Mouse (Mus musculus): ENCODE measurements around the gene Scamp2.

GRCm38 (mm10) chr9:57604875-57605274, 44.1 kb downstream of the Scamp2 start:
- TF ChIP-seq POLR2A (IDR thresholded peaks at IDR 0.05; ENCODE audit: borderline replicate concordance, insufficient read depth, low read length) (no peak), CTCF (IDR thresholded peaks at IDR 0.05; ENCODE audit: borderline replicate concordance, insufficient read depth, low read depth, low read length) (no peak)
